Mouse (Mus musculus) liver, postnatal 0 days (tissue): ENCODE results near the gene Exosc10.

Experiments
- CTCF ChIP-seq: sonication (generic); IDR thresholded peaks from 2 replicates; pipeline ENCODE4 v1.5.1; 2016; ENCODE audit warnings: antibody characterized with exemption, low read depth
- EP300 ChIP-seq: IDR thresholded peaks from 2 replicates; pipeline ENCODE4 v1.6.1; 2016; ENCODE audit warnings: antibody characterized with exemption, low read depth, mild to moderate bottlenecking

DNA sequence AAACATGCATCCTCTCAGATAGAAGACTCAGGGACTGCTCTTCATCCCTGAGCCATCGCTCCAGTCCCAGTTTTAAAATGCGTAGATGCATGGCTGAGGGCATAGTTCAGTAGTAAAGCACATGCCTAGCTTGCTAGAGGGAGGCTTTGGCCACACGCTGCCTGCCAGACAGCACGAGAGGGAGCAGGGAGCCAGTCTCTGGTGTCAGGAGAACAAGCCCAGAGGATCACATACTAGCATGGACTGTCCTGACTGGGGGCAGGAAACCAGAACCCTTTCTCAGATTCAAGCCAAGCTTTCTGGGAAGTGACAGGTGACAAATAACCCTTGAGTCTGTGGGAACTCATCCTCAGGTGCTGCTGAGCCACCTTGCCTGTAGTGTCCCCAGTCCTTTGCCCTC lies 46.9 kb upstream of the Exosc10 start:
- no peak for TF ChIP-seq CTCF
- TF ChIP-seq EP300, result no peak
